Mouse (Mus musculus) MEL (cell line): ENCODE measurements around the gene Antxr1.

Experiments
- CTCF ChIP-seq, 3 experiments: IDR thresholded peaks in 2 of 3; conservative IDR thresholded peaks in 1 of 3; 2 replicates each; pipeline ENCODE4 v1.5.1; 2011 to 2012; ENCODE audit warnings: low read length in 3 of 3, low read depth in 2 of 3, mild to moderate bottlenecking in 2 of 3, improper control_type of control experiment in 1 of 3, inconsistent platforms in 1 of 3, mixed read lengths in 1 of 3, moderate library complexity in 1 of 3; ENCODE audit not compliant: control insufficient read depth in 1 of 3, insufficient read depth in 1 of 3, poor library complexity in 1 of 3, severe bottlenecking in 1 of 3
- ELF1 ChIP-seq: IDR thresholded peaks from 2 replicates; pipeline ENCODE4 v1.6.1; 2014; ENCODE audit warnings: low read depth, mild to moderate bottlenecking, inconsistent platforms, low read length, improper control_type of control experiment, moderate library complexity
- EP300 ChIP-seq, 2 experiments: IDR thresholded peaks; 2 replicates each; pipeline ENCODE4 v1.6.1; 2011; ENCODE audit warnings: improper control_type of control experiment in 2 of 2, low read length in 2 of 2, low read depth in 1 of 2, mild to moderate bottlenecking in 1 of 2
- GABPA ChIP-seq: IDR thresholded peaks from 2 replicates; pipeline ENCODE4 v1.6.1; 2012; ENCODE audit warnings: low read depth, mild to moderate bottlenecking, inconsistent platforms, low read length, improper control_type of control experiment, moderate library complexity
- GATA1 ChIP-seq: IDR thresholded peaks from 2 replicates; pipeline ENCODE4 v1.6.1; 2011; ENCODE audit warnings: low read depth, low read length, improper control_type of control experiment
- POLR2A ChIP-seq, 2 experiments: IDR thresholded peaks; 2 replicates each; pipeline ENCODE4 v1.6.1; 2011 to 2012; ENCODE audit warnings: low read length in 2 of 2, mild to moderate bottlenecking in 2 of 2, control low read depth in 1 of 2, improper control_type of control experiment in 1 of 2, low read depth in 1 of 2, moderate library complexity in 1 of 2; ENCODE audit not compliant: control insufficient read depth in 1 of 2, insufficient read depth in 1 of 2, poor library complexity in 1 of 2
- RCOR1 ChIP-seq: IDR thresholded peaks from 2 replicates; pipeline ENCODE4 v1.6.1; 2012; ENCODE audit warnings: low read depth, mild to moderate bottlenecking, inconsistent platforms, low read length, improper control_type of control experiment
- SMC3 ChIP-seq: IDR thresholded peaks from 2 replicates; pipeline ENCODE4 v1.6.1; 2011; ENCODE audit warnings: low read depth, low read length, improper control_type of control experiment
- TCF12 ChIP-seq: IDR thresholded peaks from 2 replicates; pipeline ENCODE4 v1.6.1; 2014; ENCODE audit warnings: low read depth, mild to moderate bottlenecking, inconsistent platforms, low read length, improper control_type of control experiment, moderate library complexity

DNA sequence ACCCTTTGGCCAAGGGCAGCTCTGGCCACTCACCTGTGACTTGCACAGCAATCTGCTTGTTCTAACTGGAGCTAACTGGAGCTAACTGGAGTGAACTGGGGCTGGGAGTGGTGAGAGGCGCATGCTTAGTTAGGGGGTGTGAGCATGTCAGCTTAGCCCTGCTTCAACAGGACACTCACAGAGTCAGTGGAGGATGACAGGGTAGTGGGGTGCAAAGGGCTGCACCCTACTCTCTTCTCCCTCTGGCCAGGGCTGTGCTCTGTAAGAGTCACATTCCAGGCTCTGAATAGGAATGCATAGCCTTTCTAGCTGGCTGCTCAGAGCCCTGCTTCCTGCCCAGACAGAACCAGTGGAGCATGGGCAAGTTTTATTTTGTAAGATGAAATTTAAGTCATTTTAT, 110.3 kb downstream of the Antxr1 start:
- no peak for TF ChIP-seq CTCF (IDR thresholded peaks at IDR 0.05 in 2 of 3, conservative IDR thresholded peaks at IDR 0.05 in 1 of 3; ENCODE audit: control insufficient read depth in 1 of 3, insufficient read depth in 1 of 3, low read depth in 2 of 3, low read length in 3 of 3, poor library complexity in 1 of 3, severe bottlenecking in 1 of 3)
- no peak for TF ChIP-seq SMC3
- TF ChIP-seq GATA1: no peak
- no peak for TF ChIP-seq POLR2A (IDR thresholded peaks at IDR 0.05; ENCODE audit: control insufficient read depth in 1 of 2, insufficient read depth in 1 of 2, low read depth in 1 of 2, low read length in 2 of 2, poor library complexity in 1 of 2)
- TF ChIP-seq TCF12: no peak
- TF ChIP-seq GABPA: no peak
- TF ChIP-seq RCOR1: no peak
- TF ChIP-seq EP300 (IDR thresholded peaks at IDR 0.05; ENCODE audit: low read depth in 1 of 2, low read length in 2 of 2): no peak
- TF ChIP-seq ELF1: no peak
